Mouse (Mus musculus) midbrain, embryonic 12.5 days (tissue): Measurements from ENCODE around the gene Ric3. TPM values are rescaled to one million over a fixed set of nuclear protein-coding genes. Genes with fewer than 3 reads are reported as not detected.

Experiments used
- ATAC-seq: fragments of 200-750 bp; cut with Nextera tagmentation; 2 replicates; pipeline ENCODE4 v1.8.0; 2017; ENCODE audit warnings: low read depth, moderate TSS enrichment, moderate library complexity; ENCODE audit not compliant: low FRiP score
- H3K27ac ChIP-seq: fragments of 300-500 bp; sonication (generic); replicated peaks from 2 replicates; pipeline ENCODE4 v1.5.1; 2016; ENCODE audit warnings: mild to moderate bottlenecking
- H3K27me3 ChIP-seq: fragments of 300-500 bp; sonication (generic); 2 replicates; pipeline ENCODE4 v1.6.1; 2016; ENCODE audit warnings: mild to moderate bottlenecking
- H3K36me3 ChIP-seq: fragments of 300-500 bp; sonication (generic); 2 replicates; pipeline ENCODE4 v1.6.1; 2016
- H3K4me1 ChIP-seq: fragments of 300-500 bp; sonication (generic); 2 replicates; pipeline ENCODE4 v1.6.1; 2016
- H3K4me2 ChIP-seq: fragments of 300-500 bp; sonication (generic); replicated peaks from 2 replicates; pipeline ENCODE4 v1.6.1; 2016; ENCODE audit warnings: mild to moderate bottlenecking, moderate library complexity
- H3K4me3 ChIP-seq: fragments of 300-500 bp; sonication (generic); 2 replicates; pipeline ENCODE4 v1.5.1; 2016; ENCODE audit warnings: mild to moderate bottlenecking
- H3K9ac ChIP-seq: fragments of 300-500 bp; sonication (generic); replicated peaks from 2 replicates; pipeline ENCODE4 v1.6.1; 2016; ENCODE audit warnings: mild to moderate bottlenecking, moderate library complexity
- H3K9me3 ChIP-seq: fragments of 300-500 bp; sonication (generic); 2 replicates; pipeline ENCODE4 v1.6.1; 2016; ENCODE audit warnings: mild to moderate bottlenecking
- WGBS: fragments of 180-500 bp; shearing (Covaris S2); methylation state at CpG from one replicate; pipeline ENCODE4 v1.1.7; 2016; 5-methylcytosine and 5-hydroxymethylcytosine counted together
- polyA plus RNA-seq: library from polyadenylated mRNA; unstranded; fragments of >200 nt; fragmentation: Nextera tagmentation; extraction: Ambion mirVana; gene quantifications from 2 replicates; pipeline ENCODE4 v1.2.1, GENCODE M21; 2016

Gene Ric3
- polyA plus RNA-seq, 1 experiment from 2014 or later, result 29.5 TPM

DNA sequence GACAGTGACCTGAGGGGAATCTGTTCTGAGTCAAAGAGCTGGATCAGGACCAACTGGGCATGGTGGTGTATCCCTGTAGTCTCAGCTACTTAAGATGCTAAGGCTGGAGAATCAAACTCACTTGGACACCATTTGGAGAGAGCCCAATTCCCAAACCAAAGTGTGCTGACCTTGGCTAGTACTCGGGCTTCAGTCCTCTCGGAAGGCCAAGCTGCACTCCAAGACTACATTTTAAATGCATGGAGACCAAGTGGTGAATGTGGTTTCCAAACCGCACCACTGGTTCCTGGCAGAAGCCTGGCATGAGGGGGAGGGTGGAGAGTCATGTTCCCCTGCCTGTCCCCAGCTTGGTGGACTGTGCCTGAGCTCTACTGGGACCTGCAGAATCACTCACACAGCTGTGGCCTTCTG, 89.2 kb downstream of the Ric3 start:
- H3K9ac ChIP-seq, result no peak overlapping the region
- H3K4me3 ChIP-seq, result no peak overlapping the region
- WGBS, result 88% methylated on average over 3 of the region's 3 CpGs
- no peaks in the 10 kb centered on the region for H3K4me1 ChIP-seq
- H3K27me3 ChIP-seq, result peaks cover 8% of the 10 kb centered on the region; the same call in 1 of the 2 replicates
- no peaks in the 10 kb centered on the region for H3K36me3 ChIP-seq
- H3K4me2 ChIP-seq, result no peak overlapping the region
- no peaks in the 10 kb centered on the region for H3K9me3 ChIP-seq
- H3K27ac ChIP-seq, result no peak overlapping the region
- no peak for ATAC-seq

DNA sequence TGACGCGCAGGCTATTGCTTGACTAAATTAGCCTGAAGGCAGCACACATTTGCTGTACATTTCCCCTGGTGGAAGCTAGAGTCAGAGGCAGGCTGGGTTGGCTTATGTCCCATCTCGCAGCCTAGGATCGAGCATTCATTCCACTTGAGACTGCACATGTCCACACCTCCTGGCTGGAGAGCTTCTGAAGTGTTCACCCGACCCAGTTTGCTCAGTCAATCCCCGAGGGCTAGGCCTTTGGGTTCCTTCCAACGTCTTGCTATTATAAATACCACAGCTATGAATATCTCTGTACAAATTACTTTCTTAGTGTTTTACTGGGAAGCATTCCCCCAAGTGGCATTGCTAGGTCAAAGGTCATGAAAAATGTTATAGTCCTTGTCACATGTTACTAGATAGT, 89.9 kb downstream of the Ric3 start:
- peaks cover 8% of the 10 kb centered on the region; the same call in 1 of the 2 replicates for H3K27me3 ChIP-seq
- no peaks in the 10 kb centered on the region for H3K4me1 ChIP-seq
- 78% methylated on average over 7 of the region's 7 CpGs for WGBS
- H3K4me2 ChIP-seq, result no peak overlapping the region
- no peak overlapping the region for H3K4me3 ChIP-seq
- no peaks in the 10 kb centered on the region for H3K9me3 ChIP-seq
- H3K9ac ChIP-seq, result no peak overlapping the region
- no peaks in the 10 kb centered on the region for H3K36me3 ChIP-seq
- H3K27ac ChIP-seq, result no peak overlapping the region
- no peak for ATAC-seq

GRCm38 (mm10) chr7:108991207-108991606, 91.9 kb downstream of the Ric3 start:
- ATAC-seq, result no peak
- WGBS, result 91% methylated on average over 9 of the region's 9 CpGs
- Histone ChIP-seq H3K9ac (no peak overlapping the region), H3K27me3 (peaks cover 8% of the 10 kb centered on the region; the same call in 1 of the 2 replicates), H3K27ac (no peak overlapping the region), H3K36me3 (no peaks in the 10 kb centered on the region), H3K4me2 (no peak overlapping the region), H3K4me3 (no peak overlapping the region), H3K4me1 (no peaks in the 10 kb centered on the region), H3K9me3 (no peaks in the 10 kb centered on the region)

DNA sequence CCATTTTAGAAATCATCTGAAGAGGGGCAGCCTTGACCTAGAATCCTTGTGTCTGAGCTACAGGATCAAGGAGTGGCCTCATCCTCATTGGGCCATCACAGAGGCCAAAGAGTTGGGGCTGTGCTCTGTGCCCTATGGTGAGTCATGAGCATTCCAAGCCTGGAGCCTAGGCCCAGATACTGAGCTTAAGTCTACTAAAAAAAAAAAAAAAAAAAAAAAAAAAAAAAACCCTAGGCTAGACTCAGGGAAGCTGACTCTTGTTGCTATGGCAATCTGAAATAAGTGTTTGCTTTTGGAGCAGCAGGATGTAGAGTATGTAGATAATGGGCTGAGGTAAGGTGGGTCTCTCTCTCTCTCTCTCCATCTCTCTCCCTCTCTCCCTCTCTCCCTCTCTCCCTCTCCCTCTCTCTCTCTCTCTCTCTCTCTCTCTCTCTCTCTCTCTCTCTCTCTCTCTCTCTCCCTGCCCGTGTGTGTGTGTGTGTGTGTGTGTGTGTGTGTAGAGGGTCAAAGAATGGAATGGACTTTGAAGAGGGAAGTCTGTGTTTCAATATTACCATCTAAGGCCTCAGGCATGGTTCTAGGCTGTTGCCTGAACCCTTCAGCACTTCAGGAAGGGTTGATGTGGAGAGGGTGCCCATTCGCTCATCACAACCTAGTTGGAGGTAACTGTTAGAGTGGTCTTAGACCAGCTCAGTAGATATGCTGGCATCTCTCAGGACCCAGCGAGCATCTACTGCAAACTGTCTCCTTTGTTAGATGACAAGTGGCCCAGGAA, 97.0 kb downstream of the Ric3 start:
- no peak overlapping the region for H3K27ac ChIP-seq
- no peak overlapping the region for H3K4me3 ChIP-seq
- peaks cover 7% of the 10 kb centered on the region; the same call in 1 of the 2 replicates for H3K27me3 ChIP-seq
- no peaks in the 10 kb centered on the region for H3K9me3 ChIP-seq
- H3K4me2 ChIP-seq, result no peak overlapping the region
- H3K4me1 ChIP-seq, result no peaks in the 10 kb centered on the region
- no peak for ATAC-seq
- no peaks in the 10 kb centered on the region for H3K36me3 ChIP-seq
- no peak overlapping the region for H3K9ac ChIP-seq
- 84% methylated on average over 2 of the region's 3 CpGs for WGBS

Other genes starting within 250 kb of the Ric3 start
- gene Olfr516, start 232.8 kb downstream of the Ric3 start, polyA plus RNA-seq, result not detected in 2 replicates
- gene Olfr517, start 211.0 kb downstream of the Ric3 start, polyA plus RNA-seq, result not detected in 2 replicates
- not detected in 2 replicates for gene Olfr518, start 198.3 kb downstream of the Ric3 start, polyA plus RNA-seq
- not detected in 2 replicates for gene Olfr519, start 188.9 kb downstream of the Ric3 start, polyA plus RNA-seq
- gene Nlrp10, start 153.2 kb downstream of the Ric3 start, polyA plus RNA-seq, result 0.06 TPM in 1 of 2 replicates, not detected in the other
- 77.9 and 86.2 TPM in 2 replicates for gene Eif3f, start 148.9 kb downstream of the Ric3 start, polyA plus RNA-seq
- 26.2 and 31.8 TPM in 2 replicates for gene Tub, start 133.0 kb downstream of the Ric3 start, polyA plus RNA-seq
- 149 and 177 TPM in 2 replicates for gene Lmo1, start 91.9 kb upstream of the Ric3 start, polyA plus RNA-seq